ENCODE assay signal across 40 mouse cellular contexts in genomic region chr4:34901166-34901565, GRCm38 (mm10). TPM values are rescaled to one million over a fixed set of nuclear protein-coding genes. Genes with fewer than 3 reads are reported as not detected.
"Had no signal": no experiment of that assay in that cellular context is flagged by ENCODE, and none has a peak within 500 bp of the region (broad histone marks: within the 10 kb centered on the region; RNA-seq: fewer than 3 reads in every experiment).

No protein-coding gene starts in this region.

- DNase-seq: gastrocnemius, adult 2 months; gastrocnemius, postnatal 10 days; gastrocnemius, postnatal 25 days; heart, adult 2 months; heart, postnatal 14 days; heart, postnatal 36 days; kidney, adult 11 months; kidney, adult 2 months; kidney, adult 9 months; kidney, postnatal 14 days; kidney, postnatal 36 days; layer of hippocampus, adult 9-11 months; layer of hippocampus, postnatal 36 days; left cerebral cortex, postnatal 4 days had no signal

- H3K27ac ChIP-seq: gastrocnemius, adult 2 months; heart, adult 2 months; heart, embryonic 13.5 days; heart, embryonic 15.5 days; hindbrain, embryonic 10.5 days; hindbrain, embryonic 13.5 days; hindbrain, embryonic 15.5 days; hindbrain, postnatal 0 days; kidney, embryonic 15.5 days; kidney, postnatal 0 days; limb, embryonic 13.5 days; limb, embryonic 15.5 days; liver, embryonic 14.5 days had no signal

- H3K9ac ChIP-seq: heart, embryonic 13.5 days; heart, embryonic 15.5 days; hindbrain, embryonic 13.5 days; hindbrain, embryonic 15.5 days; kidney, embryonic 15.5 days; limb, embryonic 13.5 days; limb, embryonic 15.5 days; liver, embryonic 14.5 days had no signal

- H3K4me3 ChIP-seq: gastrocnemius, adult 2 months; heart, adult 2 months; heart, embryonic 13.5 days; heart, embryonic 15.5 days; hindbrain, embryonic 10.5 days; hindbrain, embryonic 13.5 days; hindbrain, embryonic 15.5 days; kidney, embryonic 15.5 days; limb, embryonic 13.5 days; limb, embryonic 15.5 days had no signal

- H3K27me3 ChIP-seq: heart, embryonic 13.5 days; heart, embryonic 15.5 days; hindbrain, embryonic 13.5 days; hindbrain, embryonic 15.5 days; kidney, embryonic 15.5 days; limb, embryonic 13.5 days; limb, embryonic 15.5 days had no signal

- H3K4me2 ChIP-seq: heart, embryonic 11.5 days; hindbrain, embryonic 13.5 days; hindbrain, embryonic 15.5 days; kidney, embryonic 15.5 days; limb, embryonic 13.5 days; limb, embryonic 15.5 days had no signal

- ATAC-seq: hindbrain, postnatal 0 days; intestine, embryonic 16.5 days had no signal

- H3K9me3 ChIP-seq: heart, embryonic 13.5 days; heart, embryonic 15.5 days; hindbrain, embryonic 10.5 days; hindbrain, embryonic 13.5 days; hindbrain, embryonic 15.5 days; kidney, embryonic 15.5 days; limb, embryonic 13.5 days; limb, embryonic 15.5 days had no signal

- H3K36me3 ChIP-seq: heart, embryonic 13.5 days; heart, embryonic 15.5 days; hindbrain, embryonic 10.5 days; hindbrain, embryonic 13.5 days; hindbrain, embryonic 15.5 days; kidney, embryonic 15.5 days; limb, embryonic 13.5 days; limb, embryonic 15.5 days had no signal

- H3K4me1 ChIP-seq: heart, embryonic 13.5 days; heart, embryonic 15.5 days; hindbrain, embryonic 13.5 days; hindbrain, embryonic 15.5 days; limb, embryonic 13.5 days; limb, embryonic 15.5 days had no signal

RNA-seq across cellular contexts. Expression of gene Cga, which starts 7.6 kb away (rescaled TPM):
- total RNA-seq: gastrocnemius, adult 2 months; gastrocnemius, postnatal 10 days; gastrocnemius, postnatal 25 days; gastrocnemius, postnatal 4 days; granulocyte monocyte progenitor cell, adult 5-6 weeks; heart, adult 2 months; heart, postnatal 14 days; heart, postnatal 36 days; hindbrain, postnatal 0 days; layer of hippocampus, adult 18-20 months; layer of hippocampus, adult 8-10 months; layer of hippocampus, postnatal 14 days; layer of hippocampus, postnatal 36 days; left cerebral cortex, adult 18-20 months; left cerebral cortex, postnatal 10 days; left cerebral cortex, postnatal 25 days; left cerebral cortex, postnatal 4 days had no signal
- polyA plus RNA-seq: frontal cortex, adult 2 months; heart, adult 2 months; heart, embryonic 11.5 days; heart, embryonic 13.5 days; heart, embryonic 15.5 days; heart, postnatal 0 days; hindbrain, embryonic 13.5 days; hindbrain, embryonic 15.5 days; hindbrain, postnatal 0 days; intestine, embryonic 14.5 days; intestine, embryonic 16.5 days; kidney, adult 2 months; kidney, embryonic 15.5 days; kidney, postnatal 0 days; large intestine, adult 2 months; limb, embryonic 11.5 days; limb, embryonic 13.5 days; limb, embryonic 15.5 days; liver, embryonic 14.5 days had no signal
